Mouse (Mus musculus) hematopoietic multipotent progenitor cell, adult 10-12 weeks (in vitro differentiated cells): ENCODE data around the gene Cstf2. TPM values are rescaled to one million over a fixed set of nuclear protein-coding genes. Genes with fewer than 3 reads are reported as not detected.

ENCODE experiments used
- polyA plus RNA-seq: library from polyadenylated mRNA; stranded (reverse); fragments of >175 nt; gene quantifications from 2 replicates; pipeline ENCODE4 v1.2.3, GENCODE M21; 2012; ENCODE audit warnings: low replicate concordance

The Cstf2 gene
- polyA plus RNA-seq: 8.7 and 23.8 TPM in 2 replicates

DNA sequence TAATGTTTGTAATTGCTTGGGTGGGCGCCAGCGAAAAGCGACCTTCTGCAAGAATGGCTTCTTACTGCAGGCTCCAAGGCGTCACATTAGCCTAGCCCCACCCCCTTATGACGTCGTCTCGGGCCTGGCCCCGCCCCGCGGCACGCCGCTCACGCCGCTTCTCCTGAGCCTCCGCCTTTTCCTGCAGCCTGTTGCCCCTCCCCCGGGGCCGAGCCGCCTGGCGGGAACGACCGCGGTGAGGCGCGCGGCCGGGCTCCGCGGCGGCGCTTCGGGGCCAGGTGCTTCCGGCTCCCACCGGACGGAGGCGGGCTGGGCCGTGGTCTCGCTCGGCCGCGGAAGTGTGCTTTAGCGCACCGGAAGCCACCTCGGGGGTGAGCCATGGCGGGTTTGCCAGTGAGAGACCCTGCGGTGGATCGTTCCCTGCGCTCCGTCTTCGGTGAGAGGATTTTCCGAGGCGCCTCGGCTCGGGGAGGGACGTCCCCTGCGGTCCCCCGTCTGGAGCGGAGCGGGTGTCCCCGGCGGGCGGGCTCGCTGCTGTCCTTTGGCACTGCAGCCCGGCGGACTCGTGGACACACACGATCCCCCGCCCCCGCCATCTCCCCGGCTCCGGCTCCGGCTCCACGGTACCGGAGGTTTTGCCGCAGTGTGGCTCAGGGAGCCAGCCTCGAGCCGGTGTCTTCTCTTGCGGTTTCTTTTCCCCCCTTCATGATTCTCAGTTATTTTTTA lies at the start of gene Cstf2:
TSS of gene Cstf2 (plus strand) at position 201 of the 726 bp plus-strand sequence.

Other genes with a start within 250 kb of the Cstf2 start
- gene Tnmd, start 208.2 kb upstream of the Cstf2 start, polyA plus RNA-seq: not detected in 2 replicates
- gene Tspan6, start 160.8 kb upstream of the Cstf2 start, polyA plus RNA-seq: 0.24 TPM in 1 of 2 replicates, not detected in the other
- gene Srpx2, start 150.8 kb upstream of the Cstf2 start, polyA plus RNA-seq: not detected in 2 replicates
- 0.11 TPM in 1 of 2 replicates, not detected in the other for gene Sytl4, start 77.4 kb upstream of the Cstf2 start, polyA plus RNA-seq
- 0.86 and 3.2 TPM in 2 replicates for gene Xkrx, start 102.9 kb downstream of the Cstf2 start, polyA plus RNA-seq
- not detected in 2 replicates for gene Arl13a, start 128.3 kb downstream of the Cstf2 start, polyA plus RNA-seq
- gene Nox1, start 162.8 kb downstream of the Cstf2 start, polyA plus RNA-seq: 0.09 TPM in 1 of 2 replicates, not detected in the other
- gene Trmt2b, start 217.8 kb downstream of the Cstf2 start, polyA plus RNA-seq: 1.4 and 1.9 TPM in 2 replicates
- gene Tmem35a, start 236.0 kb downstream of the Cstf2 start, polyA plus RNA-seq: 0.29 TPM in 1 of 2 replicates, not detected in the other
- 0.03 and 0.36 TPM in 2 replicates for gene Cenpi, start 248.9 kb downstream of the Cstf2 start, polyA plus RNA-seq